Mouse (Mus musculus) heart, adult 18-20 months (tissue): ENCODE data around the gene Errfi1. TPM values are rescaled to one million over a fixed set of nuclear protein-coding genes. Genes with fewer than 3 reads are reported as not detected.

Experiments used
- DNase-seq, 2 experiments: peaks; one replicate each; pipeline ENCODE4 v3.0.0; 2021 to 2022; ENCODE audit warnings: mixed read lengths in 1 of 2
- total RNA-seq, 2 experiments: library from RNA; stranded (reverse); gene quantifications; 2 replicates each; pipeline ENCODE4 v1.2.3; 2021

Gene Errfi1
- total RNA-seq, 2 experiments from 2014 or later: 26.7 to 29.9 TPM

- DNase-seq: no peak
Observed at GRCm38 (mm10) chr4:150915181-150915906, 61.6 kb downstream of the Errfi1 start.

- DNase-seq: no peak
Observed at GRCm38 (mm10) chr4:150917336-150918027, 63.8 kb downstream of the Errfi1 start.

Other genes starting within 250 kb of the Errfi1 start
- not detected for gene Slc45a1, start 201.7 kb upstream of the Errfi1 start, total RNA-seq
- 100 to 1,000 TPM; 270 to 278 TPM for gene Park7, start 60.5 kb downstream of the Errfi1 start, total RNA-seq
- gene Tnfrsf9, start 60.6 kb downstream of the Errfi1 start, total RNA-seq: under 1 TPM; 0.12 to 0.46 TPM
- not detected for gene Uts2, start 143.2 kb downstream of the Errfi1 start, total RNA-seq
- 1 to 10 TPM; 3.3 to 3.6 TPM for gene Per3, start 190.7 kb downstream of the Errfi1 start, total RNA-seq
- 10 to 100 TPM; 53.4 to 62.2 TPM for gene Vamp3, start 204.0 kb downstream of the Errfi1 start, total RNA-seq
- not detected for gene Gm13090, start 235.7 kb downstream of the Errfi1 start, total RNA-seq